Mouse (Mus musculus): ENCODE results near the gene Phactr2.

DNA sequence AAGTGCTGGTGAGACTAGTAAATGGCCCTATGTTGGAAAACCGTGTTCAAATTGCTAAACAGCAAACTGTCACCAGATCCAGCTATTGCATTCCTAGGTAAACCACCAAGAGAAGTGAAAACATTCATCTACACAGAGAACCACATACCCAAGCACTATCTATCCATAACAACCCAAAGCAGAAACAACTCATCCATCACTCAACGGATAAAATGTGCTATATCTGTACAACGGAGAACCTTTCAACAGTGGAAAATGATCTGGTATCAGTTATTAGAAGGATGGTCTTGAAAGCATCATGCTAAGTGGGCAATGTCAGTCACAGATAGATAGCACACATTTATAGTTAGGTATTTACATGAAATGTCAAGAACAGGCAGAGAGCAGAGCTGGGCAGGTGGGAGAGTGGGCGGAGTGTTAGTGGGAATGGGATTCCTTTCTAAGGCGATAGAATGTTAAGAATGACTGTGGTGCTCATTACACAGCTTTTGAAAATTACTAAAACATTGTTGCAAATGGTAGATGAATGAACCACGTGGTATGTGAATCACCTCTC, 193.8 kb downstream of the Phactr2 start:
- TF ChIP-seq CTCF (IDR thresholded peaks at IDR 0.05; ENCODE audit: low read depth, low read length) (no peak), EP300 (IDR thresholded peaks at IDR 0.05; ENCODE audit: insufficient read depth, low read depth, low read length) (no peak), POLR2A (IDR thresholded peaks at IDR 0.05; ENCODE audit: insufficient read depth, low read length) (no peak)

Measured in ES-Bruce4 (cell line).